8 mouse cellular contexts compared by ENCODE assay signal in the genomic region with DNA sequence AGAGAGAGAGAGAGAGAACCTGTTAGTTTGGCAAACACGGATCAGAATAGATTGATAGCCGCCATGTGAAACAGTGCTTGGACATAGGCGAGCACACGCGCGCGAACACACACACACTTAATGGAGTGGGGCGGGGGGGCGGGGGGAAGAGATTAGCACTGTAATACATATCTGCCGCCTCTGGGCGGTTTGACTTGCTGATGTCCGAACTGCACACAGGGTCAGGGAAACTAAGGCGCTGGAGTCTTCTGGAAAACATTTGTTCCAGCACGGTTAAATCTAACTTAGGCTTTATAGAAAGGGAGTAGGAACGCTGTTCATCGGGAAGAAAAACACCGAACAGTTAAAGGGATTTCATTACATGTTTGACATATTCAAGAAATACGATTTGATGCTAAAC. TPM values are rescaled to one million over a fixed set of nuclear protein-coding genes. Genes with fewer than 3 reads are reported as not detected.
A peak's percentile ranks its signal among the peaks of the same experiment; 100 is the strongest.
DNase-seq lines count a peak whose midpoint lies in the region; ATAC-seq and TF ChIP-seq lines count a peak whose summit lies in the region.

No protein-coding gene starts in this region.

- TF ChIP-seq EP300 in lung, postnatal 0 days (IDR thresholded peaks at IDR 0.05) = no peak

- no peak for TF ChIP-seq POLR2A in kidney, adult 2 months (IDR thresholded peaks at IDR 0.05; ENCODE audit: low read depth, low read length)

- peaks cover 5% of the 10 kb centered on the region; the same call in 1 of the 2 replicates for H3K4me1 ChIP-seq in kidney, adult 2 months (ENCODE audit: control insufficient read depth, insufficient read depth, low read length)
- H3K4me1 ChIP-seq in brown adipose tissue, adult 24 weeks (ENCODE audit: control insufficient read depth, insufficient read depth, insufficient read length, low read length) = 0 out of 2 replicates have a peak, but pooled peaks cover 3% of the 10 kb centered on the region
- peaks cover 52% of the 10 kb centered on the region for H3K4me1 ChIP-seq in hindbrain, embryonic 13.5 days (replicated peaks)
- H3K4me1 ChIP-seq in lung, postnatal 0 days (ENCODE audit: insufficient read depth, low read depth, low read length) = no peaks in the 10 kb centered on the region; the same call in 1 of the 2 replicates

- no peak for ATAC-seq in hindbrain, embryonic 13.5 days (ENCODE audit: low FRiP score)
- ATAC-seq in lung, postnatal 0 days = no peak

- H3K27ac ChIP-seq in kidney, adult 2 months (ENCODE audit: insufficient read depth, low read depth, low read length) = peak overlapping the region; percentile 71; the same call in 1 of the 2 replicates
- H3K27ac ChIP-seq in brown adipose tissue, adult 24 weeks (replicated peaks; ENCODE audit: low read depth, low read length) = peak overlapping the region; percentile 50
- peak overlapping the region; percentile 48; the same call in 1 of the 2 replicates for H3K27ac ChIP-seq in hindbrain, embryonic 13.5 days
- H3K27ac ChIP-seq in lung, postnatal 0 days (ENCODE audit: low read length) = 0 out of 2 replicates have a peak overlapping the region, but pooled peaks have one; percentile 27

- WGBS in kidney, adult 2 months = 1% methylated on average over 18 of the region's 18 CpGs
- WGBS in hindbrain, embryonic 13.5 days = 3% methylated on average over 18 of the region's 18 CpGs
- 2% methylated on average over 18 of the region's 18 CpGs for WGBS in lung, postnatal 0 days

- no peak overlapping the region for H3K9ac ChIP-seq in hindbrain, embryonic 13.5 days
- no peak overlapping the region for H3K9ac ChIP-seq in lung, postnatal 0 days (replicated peaks; ENCODE audit: low read depth)

- no peaks in the 10 kb centered on the region for H3K36me3 ChIP-seq in kidney, adult 2 months (ENCODE audit: control insufficient read depth, insufficient read depth, low read length)
- H3K36me3 ChIP-seq in hindbrain, embryonic 13.5 days = no peaks in the 10 kb centered on the region
- no peaks in the 10 kb centered on the region for H3K36me3 ChIP-seq in lung, postnatal 0 days (ENCODE audit: insufficient read depth, low read length)

- peak overlapping the region; percentile 92 for H3K4me2 ChIP-seq in hindbrain, embryonic 13.5 days
- H3K4me2 ChIP-seq in lung, postnatal 0 days (replicated peaks; ENCODE audit: low read depth, low read length) = peak overlapping the region; percentile 93

- H3K27me3 ChIP-seq in kidney, adult 2 months (replicated peaks; ENCODE audit: control insufficient read depth, insufficient read depth, low read length) = no peaks in the 10 kb centered on the region
- H3K27me3 ChIP-seq in hindbrain, embryonic 13.5 days = 0 out of 2 replicates have a peak, but pooled peaks cover 5% of the 10 kb centered on the region
- no peaks in the 10 kb centered on the region for H3K27me3 ChIP-seq in lung, postnatal 0 days (replicated peaks; ENCODE audit: insufficient read depth, low read length)

- H3K4me3 ChIP-seq in kidney, adult 2 months (ENCODE audit: insufficient read depth, low read depth, low read length) = peak overlapping the region; percentile 37
- H3K4me3 ChIP-seq in brown adipose tissue, adult 24 weeks (ENCODE audit: insufficient read depth, low read depth, low read length) = peak overlapping the region; percentile 53
- H3K4me3 ChIP-seq in hindbrain, embryonic 13.5 days = peak overlapping the region; percentile 96
- H3K4me3 ChIP-seq in lung, postnatal 0 days (ENCODE audit: low read depth, low read length) = peak overlapping the region; percentile 70

- peak; percentile 45 for DNase-seq in kidney, adult 2 months
- no peak for DNase-seq in kidney, adult 18-20 months
- DNase-seq in lung, postnatal 0 days (ENCODE audit: low spot score) = peak; percentile 62
- DNase-seq in frontal cortex, postnatal 10 days (ENCODE audit: low spot score in 2 of 2) = no peak
- DNase-seq in left cerebral cortex, adult 11 months (ENCODE audit: low spot score) = no peak
- no peak for DNase-seq in ovary, postnatal 14 days (ENCODE audit: low spot score)

- H3K9me3 ChIP-seq in hindbrain, embryonic 13.5 days = no peaks in the 10 kb centered on the region
- no peaks in the 10 kb centered on the region for H3K9me3 ChIP-seq in lung, postnatal 0 days (ENCODE audit: low read length)

- peak; percentile 26; the same call in 1 of the 2 replicates for TF ChIP-seq CTCF in kidney, adult 2 months (conservative IDR thresholded peaks at IDR 0.05; ENCODE audit: insufficient read depth, insufficient read length, low read depth, low read length)
- TF ChIP-seq CTCF in lung, postnatal 0 days (IDR thresholded peaks at IDR 0.05) = peak; percentile 44

RNA-seq across cellular contexts. Expression of gene Lrig1, which starts 1.1 kb away (rescaled TPM):
- 12.1 and 14.1 TPM in 2 replicates for polyA plus RNA-seq in kidney, adult 2 months (2012; rRNA removed)
- polyA plus RNA-seq in brown adipose tissue, adult 24 weeks (2012; ENCODE audit: insufficient read depth, insufficient read length, missing spikeins) = 23.3 and 47.0 TPM in 2 replicates
- polyA plus RNA-seq in hindbrain, embryonic 13.5 days (2015; fragmentation: Nextera tagmentation; extraction: Ambion mirVana) = 10.9 and 12.5 TPM in 2 replicates
- 8.1 and 9.2 TPM in 2 replicates for polyA plus RNA-seq in lung, postnatal 0 days (2015; fragmentation: Nextera tagmentation; extraction: Ambion mirVana)

Comparison
In these comparisons a context has a peak if more than half of its experiments do, and no peak if none do; other contexts are left out.
1. DNase-seq: peak in kidney, adult 2 months (single experiment) and lung, postnatal 0 days (single experiment); none in kidney, adult 18-20 months (single experiment), frontal cortex, postnatal 10 days (0 of 2), left cerebral cortex, adult 11 months (single experiment) and ovary, postnatal 14 days (single experiment).
2. H3K4me3 ChIP-seq: peak in every context shown above with its lines; median percentile 96 in hindbrain, embryonic 13.5 days; 70 in lung, postnatal 0 days; 53 in brown adipose tissue, adult 24 weeks; 37 in kidney, adult 2 months.
3. Peak in every context shown above with its lines, with median percentiles within 50 percentile points of each other: H3K27ac ChIP-seq.